Mouse (Mus musculus) embryo, embryonic 10 days (tissue): ENCODE results near the gene Usp49.
"Not testable (repeated sequence)": the region's sequence is repeated elsewhere in the genome, so short reads cannot be mapped to it uniquely, and the experiment has no call there.

Experiments
- DNase-seq: peaks from one replicate; pipeline ENCODE4 v3.0.0-alpha.2; 2015; ENCODE audit warnings: low spot score

Usp49 gene

GRCm38 (mm10) chr17:47609182-47609581, 21.3 kb upstream of the Usp49 start:
- no peak for DNase-seq

GRCm38 (mm10) chr17:47610849-47611660, 19.4 kb upstream of the Usp49 start, which contains the start of the genes Bysl, Med20 and Gm20517:
Bysl (minus strand) TSS chr17:47611492.
Med20 (plus strand) TSS chr17:47611582.
Gm20517 (plus strand) TSS chr17:47611589.
- DNase-seq: peak; percentile 99

GRCm38 (mm10) chr17:47611661-47611982, 18.9 kb upstream of the Usp49 start:
- no peak for DNase-seq

DNA sequence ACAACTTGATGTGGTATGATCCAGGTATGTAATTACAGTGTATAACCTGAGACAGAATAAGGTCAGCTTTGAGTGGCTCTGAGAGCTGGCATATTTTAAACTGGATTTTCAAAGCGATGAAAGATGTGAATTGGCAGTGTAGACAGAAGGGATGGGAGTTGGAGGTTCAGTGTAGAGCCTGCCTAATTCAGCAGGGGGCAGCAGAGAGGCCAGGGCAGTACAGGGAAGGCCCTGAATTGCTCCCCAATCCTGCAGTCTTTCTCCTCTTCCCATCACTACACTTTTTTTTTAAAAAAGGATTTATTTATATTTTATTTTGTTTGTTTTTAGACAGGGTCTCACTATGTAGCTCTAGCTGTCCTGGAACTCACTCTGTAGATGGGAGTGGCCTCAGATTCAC, 16.5 kb upstream of the Usp49 start:
- no peak for DNase-seq

DNA sequence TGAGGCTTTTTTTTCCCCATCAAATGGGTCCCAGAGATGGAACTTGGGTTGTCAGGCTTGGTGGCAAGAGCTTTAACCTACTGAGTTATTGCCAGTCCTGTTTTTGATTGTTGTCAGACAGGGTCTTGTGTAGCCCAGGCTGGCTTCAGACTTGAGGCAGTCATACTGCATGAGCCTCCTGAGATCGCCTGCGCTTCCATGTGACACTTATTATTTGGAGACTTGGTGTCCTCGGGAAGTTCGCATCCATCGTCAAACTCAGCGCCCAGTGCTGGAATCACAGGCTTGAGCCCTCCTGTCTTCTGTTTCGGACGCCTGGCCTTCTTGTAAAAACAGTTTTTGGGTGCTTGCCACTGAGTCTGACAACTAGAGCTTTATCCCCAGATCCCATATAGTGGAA, 14.4 kb upstream of the Usp49 start:
- DNase-seq: no peak

- no peak for DNase-seq
These were observed 13.8 kb upstream of the Usp49 start for GRCm38 (mm10) chr17:47616652-47617051.

- DNase-seq: no peak
These were observed 12.7 kb upstream of the Usp49 start for GRCm38 (mm10) chr17:47617605-47618307.

DNA sequence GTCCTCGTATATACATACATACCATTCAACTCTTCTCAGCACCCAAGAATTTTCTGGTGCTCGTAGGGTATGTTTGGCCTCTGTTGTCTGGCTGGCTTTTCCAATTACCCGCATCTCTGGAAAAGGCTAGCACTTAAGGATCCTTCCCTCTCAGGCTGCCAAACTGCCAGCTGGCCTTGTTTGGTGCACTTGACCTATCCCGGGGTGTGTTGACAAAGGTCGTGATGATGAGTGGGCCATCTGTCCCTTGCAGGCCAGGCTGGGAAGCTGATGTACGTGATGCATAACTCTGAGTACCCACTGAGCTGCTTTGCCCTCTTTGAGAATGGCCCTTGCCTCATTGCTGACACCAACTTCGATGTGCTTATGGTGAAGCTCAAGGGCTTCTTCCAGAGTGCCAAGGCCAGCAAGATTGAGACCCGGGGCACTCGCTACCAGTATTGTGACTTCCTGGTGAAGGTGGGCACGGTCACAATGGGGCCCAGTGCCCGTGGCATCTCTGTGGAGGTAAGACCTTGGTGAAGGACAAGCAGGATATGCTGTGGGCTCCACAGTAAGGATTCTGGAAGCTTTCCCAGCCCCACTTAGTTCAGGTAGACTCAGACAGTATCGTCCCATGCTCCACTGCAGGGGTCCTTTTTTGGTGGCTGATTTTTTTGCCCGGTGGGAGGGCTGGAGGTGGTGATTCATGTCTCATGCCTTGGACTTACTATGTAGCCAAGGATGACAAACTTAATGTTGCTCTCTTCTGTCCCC, 11.8 kb upstream of the Usp49 start:
- no peak for DNase-seq

DNA sequence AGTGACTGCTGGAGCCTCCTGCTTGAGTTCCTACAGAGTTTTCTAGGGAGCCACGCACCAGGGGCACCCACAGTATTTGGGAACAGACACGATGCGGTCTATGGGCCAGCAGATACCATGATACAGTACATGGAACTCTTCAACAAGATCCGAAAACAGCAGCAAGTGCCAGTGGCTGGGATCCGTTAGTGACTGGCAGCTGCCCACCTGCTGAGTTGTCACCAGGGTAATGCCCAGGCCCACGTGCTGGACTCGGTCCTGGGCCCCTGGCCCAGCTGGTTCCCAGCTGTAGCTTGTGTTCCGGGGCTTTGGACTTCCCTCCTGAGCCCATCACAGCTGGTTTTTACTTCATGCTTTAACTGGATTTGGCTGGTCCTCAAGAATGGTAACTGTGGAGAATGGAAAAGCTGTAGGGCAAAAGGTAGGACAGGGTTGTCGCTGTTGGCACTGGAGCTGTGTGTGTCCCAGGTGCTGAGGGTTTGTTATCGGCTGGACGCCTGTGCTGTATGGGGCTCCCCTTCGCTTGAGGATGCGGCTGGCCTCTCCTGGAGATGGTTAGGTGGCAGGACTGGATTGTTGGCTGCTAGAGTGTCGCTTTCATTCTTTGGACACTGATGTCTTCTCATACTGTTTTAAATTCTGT, 7.5 kb upstream of the Usp49 start:
- no peak for DNase-seq

DNA sequence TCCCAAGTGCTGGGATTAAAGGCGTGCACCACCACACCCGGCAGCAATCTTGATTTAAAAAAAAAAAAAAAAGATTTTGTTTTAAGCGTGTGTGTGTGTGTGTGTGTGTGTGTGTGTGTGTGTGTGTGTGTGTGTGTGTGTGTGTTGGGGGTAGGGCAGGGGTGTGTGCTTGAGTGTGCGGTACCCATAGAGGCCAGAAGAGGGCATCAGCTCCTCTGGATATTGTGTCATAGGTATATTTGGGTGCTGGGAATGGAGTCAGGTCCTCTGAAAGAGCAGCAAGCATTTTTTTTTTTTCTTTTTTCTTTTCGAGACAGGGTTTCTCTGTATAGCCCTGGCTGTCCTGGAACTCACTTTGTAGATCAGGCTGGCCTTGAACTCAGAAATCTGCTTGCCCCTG, 5.9 kb upstream of the Usp49 start:
- not testable (repeated sequence) for DNase-seq

DNA sequence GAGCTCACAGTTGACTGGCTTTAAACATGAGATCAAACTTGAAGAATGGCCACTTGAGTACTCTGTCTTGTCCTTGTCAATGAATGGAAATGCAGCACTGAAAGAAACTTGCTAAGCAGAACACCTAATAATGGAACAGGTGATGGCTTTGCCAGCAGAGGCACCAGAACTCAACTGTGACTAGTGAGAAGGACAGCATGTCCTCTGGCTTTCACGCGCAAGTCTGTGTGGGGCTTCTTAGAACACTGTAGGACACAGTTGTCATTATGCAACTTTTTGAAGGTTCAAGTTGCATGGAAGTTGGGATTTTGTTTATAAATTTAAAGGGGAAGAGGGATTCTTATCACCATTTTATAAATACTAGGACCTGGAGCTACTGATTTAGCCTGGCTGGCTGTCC, 5.4 kb upstream of the Usp49 start:
- no peak for DNase-seq

GRCm38 (mm10) chr17:47626031-47626430, 4.5 kb upstream of the Usp49 start:
- no peak for DNase-seq

DNA sequence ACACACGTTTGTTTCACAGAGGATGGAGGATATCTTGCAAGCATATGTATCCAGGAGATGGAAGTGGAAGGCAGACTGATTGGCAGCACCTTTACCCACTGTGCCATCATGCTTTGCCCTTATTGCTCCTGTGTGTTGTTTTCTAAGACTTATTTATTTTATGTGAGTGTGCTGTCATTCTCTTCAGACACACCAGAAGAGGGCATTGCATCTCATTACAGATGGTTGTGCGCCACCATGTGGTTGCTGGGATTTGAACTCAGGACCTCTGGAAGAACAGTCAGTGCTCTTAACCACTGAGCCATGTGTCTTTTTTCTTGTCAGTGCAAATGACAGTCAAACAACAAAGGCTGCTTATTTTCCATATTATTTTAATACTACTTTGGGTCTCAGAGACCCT, 2.7 kb upstream of the Usp49 start:
- no peak for DNase-seq

GRCm38 (mm10) chr17:47628851-47629676, 1.4 kb upstream of the Usp49 start:
- DNase-seq: peak; percentile 97

DNA sequence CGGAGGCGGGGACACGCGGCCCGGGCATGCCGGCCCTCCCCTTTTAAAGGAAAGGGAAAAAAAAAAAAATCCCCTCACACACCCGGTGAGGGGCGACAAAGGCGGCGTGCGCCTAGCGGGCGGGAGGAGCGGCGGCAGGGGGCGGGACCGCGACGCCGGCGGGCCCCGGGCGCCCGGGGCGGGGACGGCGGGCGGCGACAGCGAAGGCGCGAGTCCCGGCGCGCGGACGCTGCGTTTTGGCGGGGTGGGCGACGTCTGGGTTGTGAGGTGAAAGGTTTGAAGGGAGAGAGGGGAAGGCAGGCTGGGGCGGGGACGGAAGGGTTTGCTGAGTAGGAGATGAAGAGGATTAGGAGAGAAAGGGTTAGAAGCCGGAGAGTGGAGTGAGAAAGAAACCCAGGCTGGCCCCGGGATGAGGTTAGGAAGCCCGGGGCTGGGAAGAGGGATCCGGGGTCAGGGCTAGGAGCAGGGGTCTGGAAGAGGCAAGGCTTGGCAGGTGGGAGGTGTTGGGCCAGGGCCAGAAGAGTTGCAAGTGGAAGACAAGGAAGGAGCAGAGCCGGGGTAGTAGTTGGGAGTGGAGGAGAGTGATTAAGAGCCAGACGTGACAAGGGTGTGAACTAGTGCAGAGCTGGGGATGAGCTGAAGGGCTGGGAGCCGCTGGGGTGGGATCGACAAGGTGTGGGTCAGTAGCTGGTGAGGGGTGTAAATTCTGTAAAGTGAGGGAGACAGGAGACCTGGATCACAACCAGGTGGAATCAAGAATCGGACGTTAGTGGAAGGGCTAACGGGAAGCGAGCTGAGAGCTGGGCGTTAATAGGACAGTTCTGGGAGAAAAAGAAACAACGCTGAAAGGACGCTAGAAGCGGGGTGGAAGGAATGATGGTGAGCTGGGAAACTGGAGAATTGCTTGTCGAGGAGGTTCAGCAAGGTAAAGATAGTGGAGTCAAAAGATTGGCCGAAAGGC, 493 bp upstream of the Usp49 start:
- peak; percentile 45 for DNase-seq

GRCm38 (mm10) chr17:47632181-47632840, 1.8 kb downstream of the Usp49 start:
- DNase-seq: no peak

- no peak for DNase-seq
These were observed 3.7 kb downstream of the Usp49 start for GRCm38 (mm10) chr17:47633999-47634770.

- DNase-seq: no peak
These were observed 12.5 kb downstream of the Usp49 start for GRCm38 (mm10) chr17:47642992-47643391.

- peak; percentile 76 for DNase-seq
These were observed 16.2 kb downstream of the Usp49 start for GRCm38 (mm10) chr17:47646683-47647082.
